Mouse (Mus musculus) heart, embryonic 11.5 days (tissue): Measurements from ENCODE around the gene Col18a1. TPM values are rescaled to one million over a fixed set of nuclear protein-coding genes. Genes with fewer than 3 reads are reported as not detected.

Source experiments
- ATAC-seq: fragments of 200-750 bp; cut with Nextera tagmentation; replicated peaks from 2 replicates; pipeline ENCODE4 v1.8.0; 2017; ENCODE audit warnings: moderate library complexity; ENCODE audit not compliant: insufficient number of reproducible peaks, low FRiP score, low TSS enrichment
- H3K27ac ChIP-seq: fragments of 300-500 bp; sonication (generic); 2 replicates; pipeline ENCODE4 v1.5.1; 2014; ENCODE audit warnings: mild to moderate bottlenecking, low read depth, low read length
- H3K27me3 ChIP-seq: fragments of 300-500 bp; sonication (generic); 2 replicates; pipeline ENCODE4 v1.6.1; 2014; ENCODE audit warnings: mild to moderate bottlenecking, low read length, mixed read lengths; ENCODE audit not compliant: control insufficient read depth, insufficient read depth
- H3K36me3 ChIP-seq: fragments of 300-500 bp; sonication (generic); 2 replicates; pipeline ENCODE4 v1.6.1; 2014; ENCODE audit warnings: mild to moderate bottlenecking, low read length, moderate library complexity, mixed read lengths; ENCODE audit not compliant: control insufficient read depth, insufficient read depth
- H3K4me1 ChIP-seq: fragments of 300-500 bp; sonication (generic); 2 replicates; pipeline ENCODE4 v1.6.1; 2014; ENCODE audit warnings: low read length; ENCODE audit not compliant: control insufficient read depth, insufficient read depth
- H3K4me2 ChIP-seq: fragments of 300-500 bp; sonication (generic); 2 replicates; pipeline ENCODE4 v1.6.1; 2014; ENCODE audit warnings: mild to moderate bottlenecking, moderate library complexity
- H3K4me3 ChIP-seq: fragments of 300-500 bp; sonication (generic); 2 replicates; pipeline ENCODE4 v1.5.1; 2014; ENCODE audit warnings: low read depth, low read length
- H3K9ac ChIP-seq: fragments of 300-500 bp; sonication (generic); 2 replicates; pipeline ENCODE4 v1.6.1; 2014; ENCODE audit warnings: mild to moderate bottlenecking, low read depth, low read length, moderate library complexity
- H3K9me3 ChIP-seq: fragments of 300-500 bp; sonication (generic); replicated peaks from 2 replicates; pipeline ENCODE4 v1.6.1; 2016; ENCODE audit warnings: low read length; ENCODE audit not compliant: control insufficient read depth
- WGBS: fragments of 180-500 bp; shearing (Covaris S2); extraction: QIAGEN DNeasy Blood & Tissue Kit; methylation state at CpG from one replicate; pipeline ENCODE4 v1.1.7; 2014; ENCODE audit not compliant: insufficient replicate concordance; 5-methylcytosine and 5-hydroxymethylcytosine counted together
- polyA plus RNA-seq: library from polyadenylated mRNA; unstranded; fragments of >200 nt; fragmentation: Nextera tagmentation; extraction: Ambion mirVana; gene quantifications from 2 replicates; pipeline ENCODE4 v1.2.1, GENCODE M21; 2014

The Col18a1 gene
- polyA plus RNA-seq, 1 experiment from 2014 or later = 113 TPM

GRCm38 (mm10) chr10:77116537-77117455, 49.6 kb downstream of the Col18a1 start:
- Histone ChIP-seq H3K9me3 (no peaks in the 10 kb centered on the region), H3K36me3 (no peaks in the 10 kb centered on the region), H3K4me2 (no peak overlapping the region), H3K27ac (no peak overlapping the region), H3K4me3 (no peak overlapping the region), H3K4me1 (peaks cover 38% of the 10 kb centered on the region), H3K27me3 (no peaks in the 10 kb centered on the region), H3K9ac (no peak overlapping the region)
- WGBS = 40% methylated on average over 4 of the region's 4 CpGs
- no peak for ATAC-seq

GRCm38 (mm10) chr10:77113489-77114240, 52.7 kb downstream of the Col18a1 start:
- ATAC-seq = no peak
- H3K9me3 ChIP-seq = no peaks in the 10 kb centered on the region
- WGBS = 55% methylated on average over 19 of the region's 19 CpGs
- peaks cover 63% of the 10 kb centered on the region for H3K4me1 ChIP-seq
- no peak overlapping the region for H3K9ac ChIP-seq
- no peaks in the 10 kb centered on the region for H3K27me3 ChIP-seq
- no peaks in the 10 kb centered on the region for H3K36me3 ChIP-seq
- no peak overlapping the region for H3K4me2 ChIP-seq
- no peak overlapping the region for H3K27ac ChIP-seq
- H3K4me3 ChIP-seq = no peak overlapping the region

- no peak overlapping the region for H3K4me3 ChIP-seq
- H3K9me3 ChIP-seq = no peaks in the 10 kb centered on the region
- no peak overlapping the region for H3K4me2 ChIP-seq
- H3K27me3 ChIP-seq = no peaks in the 10 kb centered on the region
- no peak overlapping the region for H3K9ac ChIP-seq
- H3K27ac ChIP-seq = no peak overlapping the region
- 80% methylated on average over 4 of the region's 4 CpGs for WGBS
- H3K36me3 ChIP-seq = no peaks in the 10 kb centered on the region
- ATAC-seq = no peak; the same call in 1 of the 2 replicates
- peaks cover 45% of the 10 kb centered on the region for H3K4me1 ChIP-seq
Observed at GRCm38 (mm10) chr10:77111550-77112249, 54.6 kb downstream of the Col18a1 start.

- WGBS = 64% methylated on average over 7 of the region's 7 CpGs
- Histone ChIP-seq H3K9me3 (no peaks in the 10 kb centered on the region), H3K27me3 (no peaks in the 10 kb centered on the region), H3K9ac (no peak overlapping the region), H3K36me3 (no peaks in the 10 kb centered on the region), H3K27ac (no peak overlapping the region), H3K4me1 (peaks cover 38% of the 10 kb centered on the region), H3K4me2 (no peak overlapping the region), H3K4me3 (no peak overlapping the region)
- no peak for ATAC-seq
Observed at GRCm38 (mm10) chr10:77110843-77111242, 55.5 kb downstream of the Col18a1 start.

- Histone ChIP-seq H3K9me3 (no peaks in the 10 kb centered on the region), H3K27ac (peak overlapping the region; percentile 25; the same call in 1 of the 2 replicates), H3K36me3 (no peaks in the 10 kb centered on the region), H3K4me2 (no peak overlapping the region), H3K27me3 (no peaks in the 10 kb centered on the region), H3K9ac (no peak overlapping the region), H3K4me1 (peaks cover 38% of the 10 kb centered on the region), H3K4me3 (no peak overlapping the region)
- 62% methylated on average over 9 of the region's 9 CpGs for WGBS
- no peak for ATAC-seq
Observed at GRCm38 (mm10) chr10:77110010-77110409, 56.3 kb downstream of the Col18a1 start.

- no peak for ATAC-seq
- no peak overlapping the region for H3K27ac ChIP-seq
- H3K4me3 ChIP-seq = no peak overlapping the region
- H3K36me3 ChIP-seq = no peaks in the 10 kb centered on the region
- no peaks in the 10 kb centered on the region for H3K27me3 ChIP-seq
- H3K4me1 ChIP-seq = peaks cover 31% of the 10 kb centered on the region
- H3K4me2 ChIP-seq = no peak overlapping the region
- no peak overlapping the region for H3K9ac ChIP-seq
- WGBS = 77% methylated on average over 4 of the region's 4 CpGs
- no peaks in the 10 kb centered on the region for H3K9me3 ChIP-seq
Observed at GRCm38 (mm10) chr10:77108106-77108505, 58.2 kb downstream of the Col18a1 start.

GRCm38 (mm10) chr10:77104327-77104726, 62.0 kb downstream of the Col18a1 start:
- Histone ChIP-seq H3K27ac (no peak overlapping the region), H3K4me2 (no peak overlapping the region), H3K36me3 (no peaks in the 10 kb centered on the region), H3K4me1 (peaks cover 6% of the 10 kb centered on the region), H3K9ac (no peak overlapping the region), H3K27me3 (no peaks in the 10 kb centered on the region), H3K4me3 (no peak overlapping the region), H3K9me3 (no peaks in the 10 kb centered on the region)
- no peak for ATAC-seq

- Histone ChIP-seq H3K9ac (no peak overlapping the region), H3K27ac (no peak overlapping the region), H3K9me3 (no peaks in the 10 kb centered on the region), H3K36me3 (no peaks in the 10 kb centered on the region), H3K27me3 (no peaks in the 10 kb centered on the region), H3K4me3 (no peak overlapping the region), H3K4me1 (0 out of 2 replicates have a peak, but pooled peaks cover 6% of the 10 kb centered on the region), H3K4me2 (no peak overlapping the region)
- no peak for ATAC-seq
- 57% methylated on average over 8 of the region's 8 CpGs for WGBS
Observed at GRCm38 (mm10) chr10:77103689-77104088, 62.7 kb downstream of the Col18a1 start.
